Mouse (Mus musculus): ENCODE results near the gene Rnd1. TPM values are rescaled to one million over a fixed set of nuclear protein-coding genes. Genes with fewer than 3 reads are reported as not detected.
A peak's percentile ranks its signal among the peaks of the same experiment; 100 is the strongest.

Rnd1 gene
- total and polyA plus RNA-seq, 2 experiments from 2014 or later: 24.1 to 34.1 TPM

GRCm38 (mm10) chr15:98672592-98672991 lies 4.7 kb downstream of the Rnd1 start:
- ATAC-seq: no peak
- no peak for TF ChIP-seq CTCF (IDR thresholded peaks at IDR 0.05; ENCODE audit: low read depth)
- WGBS: 73% methylated on average over 4 of the region's 4 CpGs

GRCm38 (mm10) chr15:98664042-98664907 lies 13.0 kb downstream of the Rnd1 start:
- Histone ChIP-seq H3K4me2 (ENCODE audit: low read depth) (no peak overlapping the region), H3K4me1 (ENCODE audit: insufficient read depth) (peaks cover 5% of the 10 kb centered on the region; the same call in 1 of the 2 replicates), H3K27me3 (ENCODE audit: insufficient read depth, low read length) (no peaks in the 10 kb centered on the region), H3K9ac (no peak overlapping the region), H3K36me3 (ENCODE audit: insufficient read depth) (peaks cover 4% of the 10 kb centered on the region; the same call in 1 of the 2 replicates), H3K4me3 (ENCODE audit: low read depth, low read length) (no peak overlapping the region), H3K9me3 (ENCODE audit: low read length) (no peaks in the 10 kb centered on the region), H3K27ac (ENCODE audit: low read depth, low read length) (no peak overlapping the region)
- no peak for ATAC-seq
- 81% methylated on average over 11 of the region's 11 CpGs for WGBS
- peak; percentile 59 for TF ChIP-seq CTCF (IDR thresholded peaks at IDR 0.05; ENCODE audit: low read depth)
- peak; percentile 51 for DNase-seq

More at GRCm38 (mm10) chr15:98672592-98672991, 4.7 kb downstream of the Rnd1 start:
- no peak for DNase-seq
- Histone ChIP-seq H3K4me3 (ENCODE audit: low read depth, low read length) (no peak overlapping the region), H3K4me2 (ENCODE audit: low read depth) (no peak overlapping the region), H3K4me1 (ENCODE audit: insufficient read depth) (peaks cover 12% of the 10 kb centered on the region), H3K27ac (ENCODE audit: low read depth, low read length) (no peak overlapping the region), H3K27me3 (ENCODE audit: insufficient read depth, low read length) (no peaks in the 10 kb centered on the region), H3K9me3 (ENCODE audit: low read length) (no peaks in the 10 kb centered on the region), H3K9ac (no peak overlapping the region), H3K36me3 (ENCODE audit: insufficient read depth) (peaks cover 14% of the 10 kb centered on the region; the same call in 1 of the 2 replicates)

GRCm38 (mm10) chr15:98662567-98663545 lies 14.4 kb downstream of the Rnd1 start, which contains the start of gene Ddx23:
Gene Ddx23 (minus strand): TSS chr15:98662894.
- Histone ChIP-seq H3K27ac (ENCODE audit: low read depth, low read length) (peak within 1 kb of the TSS; percentile 86), H3K4me1 (ENCODE audit: insufficient read depth) (peaks cover 5% of the 10 kb centered on the region; the same call in 1 of the 2 replicates), H3K27me3 (ENCODE audit: insufficient read depth, low read length) (no peaks in the 10 kb centered on the region), H3K36me3 (ENCODE audit: insufficient read depth) (peaks cover 7% of the 10 kb centered on the region), H3K9ac (peak within 1 kb of the TSS; percentile 68), H3K9me3 (ENCODE audit: low read length) (no peaks in the 10 kb centered on the region), H3K4me2 (ENCODE audit: low read depth) (peak within 1 kb of the TSS; percentile 53), H3K4me3 (ENCODE audit: low read depth, low read length) (peak within 1 kb of the TSS; percentile 64)
- WGBS: 4% methylated on average over 47 of the region's 48 CpGs
- no peak for TF ChIP-seq CTCF (IDR thresholded peaks at IDR 0.05; ENCODE audit: low read depth)
- peak; percentile 98 for DNase-seq
- ATAC-seq: peak; percentile 99

- DNase-seq (peak; percentile 66), ATAC-seq (peak; percentile 52)
- Histone ChIP-seq H3K4me2 (ENCODE audit: low read depth) (peak overlapping the region; percentile 53), H3K36me3 (ENCODE audit: insufficient read depth) (peaks cover 14% of the 10 kb centered on the region), H3K9me3 (ENCODE audit: low read length) (no peaks in the 10 kb centered on the region), H3K4me3 (ENCODE audit: low read depth, low read length) (peak overlapping the region; percentile 64), H3K4me1 (ENCODE audit: insufficient read depth) (peaks cover 5% of the 10 kb centered on the region; the same call in 1 of the 2 replicates), H3K27ac (ENCODE audit: low read depth, low read length) (peak overlapping the region; percentile 86), H3K9ac (peak overlapping the region; percentile 68), H3K27me3 (ENCODE audit: insufficient read depth, low read length) (no peaks in the 10 kb centered on the region)
- TF ChIP-seq CTCF (IDR thresholded peaks at IDR 0.05; ENCODE audit: low read depth): no peak
- 1% methylated on average over 14 of the region's 14 CpGs for WGBS
Observed at GRCm38 (mm10) chr15:98662198-98662566, 15.1 kb downstream of the Rnd1 start.

GRCm38 (mm10) chr15:98656982-98657751 lies 20.1 kb downstream of the Rnd1 start:
- TF ChIP-seq CTCF (IDR thresholded peaks at IDR 0.05; ENCODE audit: low read depth): peak; percentile 18; the same call in 1 of the 2 replicates
- Histone ChIP-seq H3K9me3 (ENCODE audit: low read length) (no peaks in the 10 kb centered on the region), H3K27me3 (ENCODE audit: insufficient read depth, low read length) (no peaks in the 10 kb centered on the region), H3K36me3 (ENCODE audit: insufficient read depth) (peaks cover 57% of the 10 kb centered on the region), H3K4me3 (ENCODE audit: low read depth, low read length) (no peak overlapping the region), H3K9ac (no peak overlapping the region), H3K4me2 (ENCODE audit: low read depth) (no peak overlapping the region), H3K4me1 (ENCODE audit: insufficient read depth) (peaks cover 5% of the 10 kb centered on the region; the same call in 1 of the 2 replicates), H3K27ac (ENCODE audit: low read depth, low read length) (no peak overlapping the region)
- 84% methylated on average over 15 of the region's 15 CpGs for WGBS
- ATAC-seq (no peak), DNase-seq (no peak)

- no peak for TF ChIP-seq CTCF (IDR thresholded peaks at IDR 0.05; ENCODE audit: low read depth)
- DNase-seq (no peak), ATAC-seq (no peak)
- 91% methylated on average over 8 of the region's 8 CpGs for WGBS
- Histone ChIP-seq H3K9me3 (ENCODE audit: low read length) (no peaks in the 10 kb centered on the region), H3K27ac (ENCODE audit: low read depth, low read length) (no peak overlapping the region), H3K9ac (no peak overlapping the region), H3K4me2 (ENCODE audit: low read depth) (no peak overlapping the region), H3K4me3 (ENCODE audit: low read depth, low read length) (no peak overlapping the region), H3K27me3 (ENCODE audit: insufficient read depth, low read length) (no peaks in the 10 kb centered on the region), H3K36me3 (ENCODE audit: insufficient read depth) (peaks cover 93% of the 10 kb centered on the region), H3K4me1 (ENCODE audit: insufficient read depth) (no peaks in the 10 kb centered on the region)
Observed at GRCm38 (mm10) chr15:98652174-98652573, 25.1 kb downstream of the Rnd1 start.

Data from forebrain, postnatal 0 days (tissue).